Mouse (Mus musculus) ES-E14 (cell line): ENCODE measurements around the gene Stk10.

Source experiments
- CHD2 ChIP-seq: IDR thresholded peaks from 2 replicates; pipeline ENCODE4 v1.6.1; 2014; ENCODE audit warnings: mild to moderate bottlenecking, low read depth, low read length, inconsistent platforms
- HCFC1 ChIP-seq: IDR thresholded peaks from 2 replicates; pipeline ENCODE4 v1.6.1; 2012; ENCODE audit warnings: low read length, inconsistent platforms, borderline replicate concordance; ENCODE audit not compliant: insufficient read depth
- MAFK ChIP-seq: IDR thresholded peaks from 2 replicates; pipeline ENCODE4 v1.6.1; 2014; ENCODE audit warnings: mild to moderate bottlenecking, low read depth, low read length, inconsistent platforms; ENCODE audit not compliant: insufficient read depth
- ZC3H11A ChIP-seq: IDR thresholded peaks from 2 replicates; pipeline ENCODE4 v1.6.1; 2012; ENCODE audit warnings: low read depth, mild to moderate bottlenecking, inconsistent platforms, low read length, borderline replicate concordance
- ZNF384 ChIP-seq: IDR thresholded peaks from 2 replicates; pipeline ENCODE4 v1.6.1; 2012; ENCODE audit warnings: low read depth, low read length, inconsistent platforms

DNA sequence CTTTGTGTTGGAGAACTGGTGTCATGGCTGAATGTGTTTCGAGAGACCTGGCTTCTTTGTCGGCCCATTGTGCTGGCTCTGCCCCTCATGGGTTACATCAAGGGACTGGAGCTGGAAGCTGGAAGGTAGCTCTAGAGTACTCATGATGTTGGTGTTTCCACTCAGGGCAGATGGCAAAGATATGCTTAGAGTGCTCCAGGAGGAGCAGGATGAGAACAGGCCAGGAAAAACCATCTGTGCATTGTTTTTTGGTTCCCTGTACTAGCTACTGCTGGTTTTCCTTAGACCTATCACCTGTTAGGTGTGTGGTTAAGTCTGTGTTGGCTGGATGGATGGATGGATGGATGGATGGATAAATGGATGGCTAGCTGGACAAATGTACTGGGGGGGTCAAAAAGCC is 40.6 kb downstream of the Stk10 start:
- TF ChIP-seq ZC3H11A: no peak
- no peak for TF ChIP-seq MAFK
- TF ChIP-seq ZNF384: no peak
- no peak for TF ChIP-seq HCFC1
- no peak for TF ChIP-seq CHD2
